15 mouse cellular contexts compared by ENCODE assay signal in genomic region chrX:142585281-142585680, GRCm38 (mm10).
"Had no signal": no experiment of that assay in that cellular context is flagged by ENCODE, and none has a peak within 500 bp of the region (broad histone marks: within the 10 kb centered on the region; RNA-seq: fewer than 3 reads in every experiment).

No protein-coding gene starts in this region.

- H3K27me3 ChIP-seq: stomach, embryonic 15.5 days had no signal

- H3K9ac ChIP-seq: neural tube, embryonic 15.5 days; stomach, embryonic 15.5 days had no signal

- H3K4me2 ChIP-seq: neural tube, embryonic 15.5 days; stomach, embryonic 15.5 days had no signal

- H3K4me3 ChIP-seq: neural tube, embryonic 15.5 days; stomach, embryonic 15.5 days had no signal

- H3K36me3 ChIP-seq: neural tube, embryonic 15.5 days; stomach, embryonic 15.5 days had no signal

- H3K27ac ChIP-seq: neural tube, embryonic 15.5 days; stomach, embryonic 15.5 days; stomach, postnatal 0 days had no signal

- H3K4me1 ChIP-seq: neural tube, embryonic 15.5 days; stomach, embryonic 15.5 days had no signal

- H3K9me3 ChIP-seq: neural tube, embryonic 15.5 days; stomach, embryonic 15.5 days had no signal

- DNase-seq: retina, postnatal 1 day; right cerebral cortex, adult 18-20 months; right cerebral cortex, postnatal 14 days; right cerebral cortex, postnatal 25 days; right cerebral cortex, postnatal 4 days; spleen, adult 18-20 months; thymus, adult 18-20 months; thymus, adult 2 months; thymus, postnatal 14 days; thymus, postnatal 25 days; thymus, postnatal 36 days; thymus, postnatal 4 days had no signal
